Mouse (Mus musculus): Measurements from ENCODE around the gene 1700021F05Rik. TPM values are rescaled to one million over a fixed set of nuclear protein-coding genes. Genes with fewer than 3 reads are reported as not detected.

1700021F05Rik gene
- polyA plus RNA-seq, 1 experiment from 2014 or later, result 74.3 TPM

GRCm38 (mm10) chr10:43519977-43520376 is 20.8 kb downstream of the 1700021F05Rik start:
- no peak overlapping the region for H3K27ac ChIP-seq (ENCODE audit: low read depth, low read length)
- no peak overlapping the region for H3K4me2 ChIP-seq (ENCODE audit: low read length)
- H3K4me1 ChIP-seq (ENCODE audit: control insufficient read depth, insufficient read depth, low read length), result no peaks in the 10 kb centered on the region
- H3K36me3 ChIP-seq (ENCODE audit: control insufficient read depth, insufficient read depth, low read length), result peaks cover 2% of the 10 kb centered on the region; the same call in 1 of the 2 replicates
- no peaks in the 10 kb centered on the region for H3K27me3 ChIP-seq (replicated peaks; ENCODE audit: control insufficient read depth, insufficient read depth, low read length)
- H3K9me3 ChIP-seq (replicated peaks; ENCODE audit: control insufficient read depth, low read length), result no peaks in the 10 kb centered on the region
- H3K9ac ChIP-seq (ENCODE audit: low read length), result no peak overlapping the region
- no peak overlapping the region for H3K4me3 ChIP-seq (ENCODE audit: low read depth, low read length)
- no peak for DNase-seq (ENCODE audit: low spot score)
- ATAC-seq, result no peak
- 95% methylated on average over 2 of the region's 2 CpGs for WGBS

- 83% methylated on average over 13 of the region's 13 CpGs for WGBS
These were observed 22.4 kb downstream of the 1700021F05Rik start for GRCm38 (mm10) chr10:43518368-43518767.

GRCm38 (mm10) chr10:43517836-43518235 is 23.0 kb downstream of the 1700021F05Rik start:
- Histone ChIP-seq H3K4me3 (ENCODE audit: low read depth, low read length) (no peak overlapping the region), H3K27ac (ENCODE audit: low read depth, low read length) (no peak overlapping the region), H3K36me3 (ENCODE audit: control insufficient read depth, insufficient read depth, low read length) (peaks cover 9% of the 10 kb centered on the region), H3K4me1 (ENCODE audit: control insufficient read depth, insufficient read depth, low read length) (no peaks in the 10 kb centered on the region), H3K27me3 (replicated peaks; ENCODE audit: control insufficient read depth, insufficient read depth, low read length) (no peaks in the 10 kb centered on the region), H3K9ac (ENCODE audit: low read length) (no peak overlapping the region), H3K4me2 (ENCODE audit: low read length) (no peak overlapping the region), H3K9me3 (replicated peaks; ENCODE audit: control insufficient read depth, low read length) (no peaks in the 10 kb centered on the region)
- ATAC-seq (no peak), DNase-seq (ENCODE audit: low spot score) (no peak)
- WGBS, result 52% methylated on average over 4 of the region's 4 CpGs

More at GRCm38 (mm10) chr10:43518368-43518767, 22.4 kb downstream of the 1700021F05Rik start:
- Histone ChIP-seq H3K4me2 (ENCODE audit: low read length) (no peak overlapping the region), H3K27me3 (replicated peaks; ENCODE audit: control insufficient read depth, insufficient read depth, low read length) (no peaks in the 10 kb centered on the region), H3K9ac (ENCODE audit: low read length) (no peak overlapping the region), H3K4me1 (ENCODE audit: control insufficient read depth, insufficient read depth, low read length) (no peaks in the 10 kb centered on the region), H3K27ac (ENCODE audit: low read depth, low read length) (no peak overlapping the region), H3K36me3 (ENCODE audit: control insufficient read depth, insufficient read depth, low read length) (0 out of 2 replicates have a peak, but pooled peaks cover 7% of the 10 kb centered on the region), H3K4me3 (ENCODE audit: low read depth, low read length) (no peak overlapping the region), H3K9me3 (replicated peaks; ENCODE audit: control insufficient read depth, low read length) (no peaks in the 10 kb centered on the region)
- no peak for ATAC-seq
- DNase-seq (ENCODE audit: low spot score), result no peak

GRCm38 (mm10) chr10:43516992-43517660 is 23.7 kb downstream of the 1700021F05Rik start:
- DNase-seq (ENCODE audit: low spot score), result no peak
- 74% methylated on average over 6 of the region's 6 CpGs for WGBS
- no peak overlapping the region for H3K4me3 ChIP-seq (ENCODE audit: low read depth, low read length)
- no peak overlapping the region for H3K9ac ChIP-seq (ENCODE audit: low read length)
- H3K4me1 ChIP-seq (ENCODE audit: control insufficient read depth, insufficient read depth, low read length), result no peaks in the 10 kb centered on the region
- no peak overlapping the region for H3K4me2 ChIP-seq (ENCODE audit: low read length)
- H3K27ac ChIP-seq (ENCODE audit: low read depth, low read length), result no peak overlapping the region
- H3K9me3 ChIP-seq (replicated peaks; ENCODE audit: control insufficient read depth, low read length), result no peaks in the 10 kb centered on the region
- peaks cover 13% of the 10 kb centered on the region for H3K36me3 ChIP-seq (ENCODE audit: control insufficient read depth, insufficient read depth, low read length)
- no peak for ATAC-seq
- no peaks in the 10 kb centered on the region for H3K27me3 ChIP-seq (replicated peaks; ENCODE audit: control insufficient read depth, insufficient read depth, low read length)

- ATAC-seq, result no peak
- WGBS, result 96% methylated on average over 10 of the region's 10 CpGs
- no peak overlapping the region for H3K9ac ChIP-seq (ENCODE audit: low read length)
- peaks cover 42% of the 10 kb centered on the region for H3K36me3 ChIP-seq (ENCODE audit: control insufficient read depth, insufficient read depth, low read length)
- DNase-seq (ENCODE audit: low spot score), result no peak
- H3K4me3 ChIP-seq (ENCODE audit: low read depth, low read length), result no peak overlapping the region
- H3K9me3 ChIP-seq (replicated peaks; ENCODE audit: control insufficient read depth, low read length), result no peaks in the 10 kb centered on the region
- no peak overlapping the region for H3K27ac ChIP-seq (ENCODE audit: low read depth, low read length)
- no peaks in the 10 kb centered on the region for H3K27me3 ChIP-seq (replicated peaks; ENCODE audit: control insufficient read depth, insufficient read depth, low read length)
- no peak overlapping the region for H3K4me2 ChIP-seq (ENCODE audit: low read length)
- H3K4me1 ChIP-seq (ENCODE audit: control insufficient read depth, insufficient read depth, low read length), result no peaks in the 10 kb centered on the region
These were observed 27.8 kb downstream of the 1700021F05Rik start for GRCm38 (mm10) chr10:43512976-43513375.

- WGBS, result 94% methylated on average over 7 of the region's 7 CpGs
- Histone ChIP-seq H3K27ac (ENCODE audit: low read depth, low read length) (no peak overlapping the region), H3K4me3 (ENCODE audit: low read depth, low read length) (no peak overlapping the region), H3K4me2 (ENCODE audit: low read length) (no peak overlapping the region), H3K9ac (ENCODE audit: low read length) (no peak overlapping the region), H3K4me1 (ENCODE audit: control insufficient read depth, insufficient read depth, low read length) (no peaks in the 10 kb centered on the region), H3K9me3 (replicated peaks; ENCODE audit: control insufficient read depth, low read length) (no peaks in the 10 kb centered on the region), H3K27me3 (replicated peaks; ENCODE audit: control insufficient read depth, insufficient read depth, low read length) (no peaks in the 10 kb centered on the region), H3K36me3 (ENCODE audit: control insufficient read depth, insufficient read depth, low read length) (peaks cover 46% of the 10 kb centered on the region)
- no peak for ATAC-seq
- no peak for DNase-seq (ENCODE audit: low spot score)
These were observed 31.6 kb downstream of the 1700021F05Rik start for GRCm38 (mm10) chr10:43509228-43509627.

GRCm38 (mm10) chr10:43507051-43507450 is 33.7 kb downstream of the 1700021F05Rik start:
- no peak overlapping the region for H3K4me2 ChIP-seq (ENCODE audit: low read length)
- no peak overlapping the region for H3K4me3 ChIP-seq (ENCODE audit: low read depth, low read length)
- ATAC-seq (no peak), DNase-seq (ENCODE audit: low spot score) (no peak)
- H3K9me3 ChIP-seq (replicated peaks; ENCODE audit: control insufficient read depth, low read length), result no peaks in the 10 kb centered on the region
- WGBS, result 61% methylated on average over 4 of the region's 4 CpGs
- no peaks in the 10 kb centered on the region for H3K4me1 ChIP-seq (ENCODE audit: control insufficient read depth, insufficient read depth, low read length)
- H3K9ac ChIP-seq (ENCODE audit: low read length), result no peak overlapping the region
- H3K27me3 ChIP-seq (replicated peaks; ENCODE audit: control insufficient read depth, insufficient read depth, low read length), result no peaks in the 10 kb centered on the region
- H3K27ac ChIP-seq (ENCODE audit: low read depth, low read length), result no peak overlapping the region
- peaks cover 40% of the 10 kb centered on the region for H3K36me3 ChIP-seq (ENCODE audit: control insufficient read depth, insufficient read depth, low read length)

- Histone ChIP-seq H3K4me2 (ENCODE audit: low read length) (no peak overlapping the region), H3K9me3 (replicated peaks; ENCODE audit: control insufficient read depth, low read length) (no peaks in the 10 kb centered on the region), H3K4me1 (ENCODE audit: control insufficient read depth, insufficient read depth, low read length) (no peaks in the 10 kb centered on the region), H3K4me3 (ENCODE audit: low read depth, low read length) (no peak overlapping the region), H3K9ac (ENCODE audit: low read length) (no peak overlapping the region), H3K27me3 (replicated peaks; ENCODE audit: control insufficient read depth, insufficient read depth, low read length) (no peaks in the 10 kb centered on the region), H3K27ac (ENCODE audit: low read depth, low read length) (no peak overlapping the region), H3K36me3 (ENCODE audit: control insufficient read depth, insufficient read depth, low read length) (peaks cover 25% of the 10 kb centered on the region)
- ATAC-seq (no peak), DNase-seq (ENCODE audit: low spot score) (no peak)
- WGBS, result 75% methylated on average over 1 of the region's 1 CpGs
These were observed 36.5 kb downstream of the 1700021F05Rik start for GRCm38 (mm10) chr10:43504291-43504690.

- Histone ChIP-seq H3K4me1 (ENCODE audit: control insufficient read depth, insufficient read depth, low read length) (no peaks in the 10 kb centered on the region), H3K9me3 (replicated peaks; ENCODE audit: control insufficient read depth, low read length) (no peaks in the 10 kb centered on the region), H3K27me3 (replicated peaks; ENCODE audit: control insufficient read depth, insufficient read depth, low read length) (no peaks in the 10 kb centered on the region), H3K4me3 (ENCODE audit: low read depth, low read length) (no peak overlapping the region), H3K9ac (ENCODE audit: low read length) (no peak overlapping the region), H3K27ac (ENCODE audit: low read depth, low read length) (no peak overlapping the region), H3K4me2 (ENCODE audit: low read length) (no peak overlapping the region), H3K36me3 (ENCODE audit: control insufficient read depth, insufficient read depth, low read length) (peaks cover 35% of the 10 kb centered on the region)
- 82% methylated on average over 4 of the region's 4 CpGs for WGBS
- DNase-seq (ENCODE audit: low spot score), result peak; percentile 63
- peak; percentile 75; the same call in 1 of the 2 replicates for ATAC-seq
These were observed 38.2 kb downstream of the 1700021F05Rik start for GRCm38 (mm10) chr10:43502599-43502998.
